Mouse (Mus musculus): ENCODE data around the gene Cacna1a. TPM values are rescaled to one million over a fixed set of nuclear protein-coding genes. Genes with fewer than 3 reads are reported as not detected.

Gene Cacna1a
- total RNA-seq (2015; ENCODE audit: low replicate concordance): not detected in 2 replicates
- total RNA-seq (2017; ENCODE audit: low replicate concordance): 0.28 TPM in 1 of 2 replicates, not detected in the other

GRCm38 (mm10) chr8:84388275-84388674 lies at the start of gene Cacna1a:
TSS of gene Cacna1a (plus strand) at chr8:84388440.
- no peak for ATAC-seq (replicated peaks; ENCODE audit: low FRiP score, poor library complexity, severe bottlenecking)

GRCm38 (mm10) chr8:84338493-84338892 lies 49.7 kb upstream of the Cacna1a start:
- no peak for ATAC-seq (replicated peaks; ENCODE audit: low FRiP score, poor library complexity, severe bottlenecking)

- no peak for ATAC-seq (replicated peaks; ENCODE audit: low FRiP score, poor library complexity, severe bottlenecking)
Measured at GRCm38 (mm10) chr8:84339320-84339719, 48.9 kb upstream of the Cacna1a start.

GRCm38 (mm10) chr8:84339867-84340266 lies 48.4 kb upstream of the Cacna1a start:
- no peak for ATAC-seq (replicated peaks; ENCODE audit: low FRiP score, poor library complexity, severe bottlenecking)

- no peak for ATAC-seq (replicated peaks; ENCODE audit: low FRiP score, poor library complexity, severe bottlenecking)
Measured at GRCm38 (mm10) chr8:84340671-84341070, 47.6 kb upstream of the Cacna1a start.

- no peak for ATAC-seq (replicated peaks; ENCODE audit: low FRiP score, poor library complexity, severe bottlenecking)
Measured at GRCm38 (mm10) chr8:84345493-84345892, 42.7 kb upstream of the Cacna1a start.

GRCm38 (mm10) chr8:84346421-84346820 lies 41.8 kb upstream of the Cacna1a start:
- ATAC-seq (replicated peaks; ENCODE audit: low FRiP score, poor library complexity, severe bottlenecking): no peak

GRCm38 (mm10) chr8:84349526-84349925 lies 38.7 kb upstream of the Cacna1a start:
- no peak for ATAC-seq (replicated peaks; ENCODE audit: low FRiP score, poor library complexity, severe bottlenecking)

GRCm38 (mm10) chr8:84350960-84351359 lies 37.3 kb upstream of the Cacna1a start:
- no peak for ATAC-seq (replicated peaks; ENCODE audit: low FRiP score, poor library complexity, severe bottlenecking)

- no peak for ATAC-seq (replicated peaks; ENCODE audit: low FRiP score, poor library complexity, severe bottlenecking)
Measured at GRCm38 (mm10) chr8:84356482-84356881, 31.8 kb upstream of the Cacna1a start.

GRCm38 (mm10) chr8:84357631-84358371 lies 30.4 kb upstream of the Cacna1a start:
- ATAC-seq (replicated peaks; ENCODE audit: low FRiP score, poor library complexity, severe bottlenecking): peak; percentile 63; the same call in 1 of the 2 replicates

GRCm38 (mm10) chr8:84363428-84364134 lies 24.7 kb upstream of the Cacna1a start:
- peak; percentile 82 for ATAC-seq (replicated peaks; ENCODE audit: low FRiP score, poor library complexity, severe bottlenecking)

GRCm38 (mm10) chr8:84365197-84365596 lies 23.0 kb upstream of the Cacna1a start:
- no peak for ATAC-seq (replicated peaks; ENCODE audit: low FRiP score, poor library complexity, severe bottlenecking)

GRCm38 (mm10) chr8:84370972-84371371 lies 17.3 kb upstream of the Cacna1a start:
- ATAC-seq (replicated peaks; ENCODE audit: low FRiP score, poor library complexity, severe bottlenecking): no peak

- no peak for ATAC-seq (replicated peaks; ENCODE audit: low FRiP score, poor library complexity, severe bottlenecking)
Measured at GRCm38 (mm10) chr8:84375038-84375437, 13.2 kb upstream of the Cacna1a start.

- ATAC-seq (replicated peaks; ENCODE audit: low FRiP score, poor library complexity, severe bottlenecking): no peak
Measured at GRCm38 (mm10) chr8:84375803-84376202, 12.4 kb upstream of the Cacna1a start.

GRCm38 (mm10) chr8:84376564-84376963 lies 11.7 kb upstream of the Cacna1a start:
- ATAC-seq (replicated peaks; ENCODE audit: low FRiP score, poor library complexity, severe bottlenecking): no peak

- ATAC-seq (replicated peaks; ENCODE audit: low FRiP score, poor library complexity, severe bottlenecking): no peak
Measured at GRCm38 (mm10) chr8:84381676-84382075, 6.6 kb upstream of the Cacna1a start.

GRCm38 (mm10) chr8:84388773-84389172 lies 533 bp downstream of the Cacna1a start:
- no peak for ATAC-seq (replicated peaks; ENCODE audit: low FRiP score, poor library complexity, severe bottlenecking)

GRCm38 (mm10) chr8:84389173-84389572 lies 933 bp downstream of the Cacna1a start:
- ATAC-seq (replicated peaks; ENCODE audit: low FRiP score, poor library complexity, severe bottlenecking): no peak

- ATAC-seq (replicated peaks; ENCODE audit: low FRiP score, poor library complexity, severe bottlenecking): no peak
Measured at GRCm38 (mm10) chr8:84391611-84392010, 3.4 kb downstream of the Cacna1a start.

Measured in erythroblast, adult 5-6 weeks (primary cell).